Mouse (Mus musculus) brain, adult 2 months (tissue): Measurements from ENCODE around the gene Tmem54.

Source experiments
- DNase-seq: peaks from one replicate; pipeline ENCODE4 v3.0.0; 2011; ENCODE audit warnings: low read depth, low spot score

Tmem54 gene

DNA sequence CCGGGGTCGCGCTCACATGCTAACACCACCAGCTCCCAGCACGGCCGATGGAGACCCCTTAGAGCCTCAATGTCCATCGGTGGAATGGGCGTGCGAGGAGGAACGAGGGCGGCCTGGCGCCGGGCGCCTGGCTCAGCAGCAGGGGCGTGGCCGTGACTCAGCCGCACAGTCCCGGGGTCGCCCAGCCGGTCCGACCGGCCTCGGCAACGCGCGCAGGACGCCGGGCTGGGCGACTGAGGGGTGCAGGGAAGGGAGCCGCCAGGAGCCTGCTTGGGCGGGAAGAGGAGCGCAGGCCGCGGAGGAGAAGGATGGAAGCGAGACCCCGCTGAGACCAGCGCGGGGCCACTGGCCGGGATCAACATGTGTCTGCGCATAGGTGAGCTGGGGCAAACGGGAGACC is at the start of gene Tmem54:
Gene Tmem54, plus strand, starts transcription at position 193 of the 400 bp plus-strand sequence.
- no peak for DNase-seq

GRCm38 (mm10) chr4:129055562-129055961 is 49.8 kb upstream of the Tmem54 start:
- no peak for DNase-seq

DNA sequence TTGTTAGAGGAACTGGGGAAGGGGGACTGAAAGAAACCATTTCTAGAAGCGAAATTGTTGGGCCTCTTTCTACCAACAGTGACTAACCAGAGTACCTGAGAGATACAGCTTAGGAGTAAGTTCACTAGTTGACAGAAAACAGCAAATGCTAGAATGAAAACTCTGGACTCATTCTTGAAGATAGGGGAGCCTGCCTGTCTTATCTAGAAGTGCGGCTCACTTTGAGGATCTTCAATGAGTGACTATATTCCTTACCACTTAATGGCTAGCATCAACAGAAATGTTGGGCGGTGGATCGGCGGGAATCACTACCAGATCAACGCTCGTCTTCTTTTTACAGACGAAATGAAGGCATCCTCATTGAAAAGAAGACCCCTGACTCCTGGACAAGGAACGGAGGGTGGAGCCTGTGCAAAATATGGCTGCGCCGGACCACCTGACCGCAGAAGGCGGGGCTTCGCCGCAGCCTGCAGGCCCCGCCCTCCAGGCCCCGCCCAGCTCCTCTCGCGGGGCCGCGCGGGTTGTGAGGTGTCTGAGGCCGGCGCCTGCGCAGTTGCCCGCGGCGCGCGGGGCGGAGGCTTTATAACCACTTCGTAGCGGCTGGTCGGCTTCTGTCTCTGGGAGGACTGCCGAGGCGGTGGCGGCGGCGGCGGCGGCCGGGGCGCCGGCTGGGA is 47.7 kb upstream of the Tmem54 start:
- peak; percentile 97 for DNase-seq

DNA sequence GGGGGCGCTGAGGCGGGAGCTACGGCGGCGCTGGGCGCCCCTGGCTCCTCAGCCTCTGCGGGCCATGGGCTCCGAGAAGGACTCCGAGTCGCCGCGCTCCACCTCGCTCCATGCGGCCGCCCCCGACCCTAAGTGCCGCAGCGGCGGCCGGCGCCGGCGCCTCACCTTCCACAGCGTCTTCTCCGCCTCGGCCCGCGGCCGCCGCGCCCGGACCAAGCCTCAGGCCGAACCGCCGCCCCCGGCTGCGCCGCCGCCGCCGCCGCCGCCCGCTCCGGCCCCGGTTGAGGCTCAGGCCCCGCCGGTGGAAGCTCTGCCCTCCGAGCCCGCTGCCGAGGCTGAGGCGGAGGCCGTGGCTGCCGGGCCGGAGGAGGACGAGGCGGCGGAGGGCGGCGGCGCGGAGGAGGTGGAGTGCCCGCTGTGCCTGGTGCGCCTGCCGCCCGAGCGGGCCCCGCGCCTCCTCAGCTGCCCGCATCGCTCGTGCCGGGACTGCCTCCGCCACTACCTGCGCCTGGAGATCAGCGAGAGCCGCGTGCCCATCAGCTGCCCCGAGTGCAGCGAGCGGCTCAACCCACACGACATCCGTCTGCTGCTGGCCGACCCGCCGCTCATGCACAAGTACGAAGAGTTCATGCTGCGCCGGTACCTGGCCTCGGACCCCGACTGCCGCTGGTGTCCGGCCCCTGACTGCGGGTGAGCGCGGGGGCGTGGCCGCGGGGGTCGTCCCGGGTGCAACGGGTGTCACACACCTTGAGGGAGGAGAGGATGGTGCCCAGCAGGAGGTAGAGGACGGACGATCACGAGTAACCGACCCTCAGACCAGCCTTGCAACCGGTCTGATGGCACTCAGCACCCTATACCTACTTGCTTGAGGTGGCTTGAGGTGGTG is 46.9 kb upstream of the Tmem54 start, which contains the start of gene Rnf19b:
Gene Rnf19b, plus strand, starts transcription at position 65 of the 886 bp plus-strand sequence.
- peak; percentile 50 for DNase-seq

- peak; percentile 39 for DNase-seq
These were observed 46.2 kb upstream of the Tmem54 start for GRCm38 (mm10) chr4:129059125-129059551.

DNA sequence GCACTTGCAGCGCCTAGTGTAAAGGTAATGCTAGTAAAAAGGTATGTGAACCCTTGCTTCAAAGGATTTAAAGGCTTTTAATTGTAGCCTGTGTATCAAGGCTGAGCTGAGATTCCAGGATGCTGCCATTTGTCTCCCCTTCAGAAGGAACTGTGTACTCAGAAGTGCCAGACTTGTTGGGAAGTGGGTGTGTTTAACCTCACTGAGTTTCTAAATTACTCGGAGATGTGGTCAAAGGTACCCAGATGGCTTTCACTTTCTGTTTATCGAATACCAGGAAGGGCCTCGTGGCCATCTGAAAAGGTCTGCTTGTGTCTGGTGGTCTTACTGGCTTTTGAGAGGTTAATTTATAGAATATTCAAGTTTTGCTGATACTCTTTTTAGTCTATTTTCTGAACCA is 45.4 kb upstream of the Tmem54 start:
- DNase-seq, result no peak

DNA sequence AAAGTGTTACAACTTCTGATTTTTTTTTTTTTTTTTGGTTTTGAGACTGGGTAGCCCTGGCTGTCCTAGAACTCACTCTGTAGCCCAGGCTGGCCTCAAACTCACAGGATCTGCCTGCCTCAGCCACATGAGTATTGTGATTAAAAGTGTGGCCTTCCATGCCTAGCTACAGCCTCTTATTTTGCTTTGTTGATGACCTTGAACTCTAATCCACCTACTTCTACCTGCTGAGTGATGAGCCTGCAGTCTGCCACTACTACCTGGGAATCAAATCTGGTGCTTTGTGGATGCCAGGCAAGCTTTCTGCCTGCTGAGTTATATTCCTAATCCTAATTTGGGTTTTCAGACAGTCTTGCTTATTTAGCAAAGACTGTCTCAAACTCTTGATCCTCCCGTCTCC is 43.9 kb upstream of the Tmem54 start:
- DNase-seq, result peak; percentile 35

DNA sequence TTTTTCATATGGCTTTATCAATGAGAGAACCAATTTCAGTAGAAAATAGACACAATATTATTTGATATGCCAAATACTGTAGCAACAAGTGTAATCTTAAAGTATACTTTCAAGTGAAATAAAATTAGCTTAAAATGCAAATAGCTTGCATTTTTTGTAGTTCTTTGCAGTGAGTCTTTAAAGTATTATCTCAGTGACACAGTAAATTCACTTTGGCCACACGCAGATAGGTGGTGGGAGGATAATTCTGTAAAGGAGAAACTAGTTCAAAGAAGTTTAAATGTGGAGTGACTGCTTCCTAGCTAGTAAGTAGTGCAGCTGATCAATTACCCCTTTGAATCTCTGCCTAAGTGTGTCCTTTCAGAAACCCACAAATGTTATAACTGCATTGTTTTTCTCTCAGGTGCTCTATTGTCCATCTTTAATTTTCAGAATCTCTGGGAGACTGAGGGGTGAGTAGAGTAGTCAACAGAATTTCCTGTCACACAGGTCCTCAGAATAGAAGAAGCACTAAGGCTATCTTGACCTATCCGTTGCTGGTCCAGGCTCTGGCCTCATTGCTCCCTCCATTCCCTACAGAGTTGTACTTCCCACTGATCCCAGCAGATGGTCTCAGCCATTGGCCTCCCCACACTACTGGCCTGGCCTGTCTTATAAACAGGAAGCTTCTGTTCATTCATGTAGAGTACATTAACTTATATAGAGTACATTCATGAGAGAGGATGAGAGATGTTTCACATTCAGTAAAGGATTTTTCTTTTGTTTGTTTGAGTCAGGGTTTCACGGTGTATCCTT is 42.9 kb upstream of the Tmem54 start:
- peak; percentile 74 for DNase-seq

DNA sequence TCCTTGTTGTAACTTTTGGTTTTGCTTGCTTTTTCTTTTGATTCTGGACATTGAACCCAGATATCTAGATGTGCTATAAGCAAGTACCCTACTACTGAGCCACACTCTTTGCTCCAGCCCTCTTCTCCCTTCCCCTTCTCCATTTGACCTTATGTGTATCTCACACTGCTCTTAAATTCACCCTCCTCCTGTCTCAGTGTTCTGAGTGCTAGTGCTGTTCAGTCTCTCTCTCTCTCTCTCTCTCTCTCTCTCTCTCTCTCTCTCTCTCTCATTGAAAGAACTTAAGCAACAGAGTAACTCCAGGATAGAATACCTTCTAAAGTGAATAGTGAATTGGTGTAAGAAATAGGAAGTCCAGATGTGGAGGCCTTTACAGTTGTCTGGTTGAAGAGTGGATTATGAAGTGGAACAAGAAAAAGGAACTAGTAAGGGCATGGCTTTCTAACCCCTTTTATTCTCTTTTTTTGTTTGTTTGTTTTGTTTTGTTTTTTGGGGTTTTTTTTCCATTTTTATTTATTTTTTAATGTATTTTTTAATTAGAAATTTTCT is 39.6 kb upstream of the Tmem54 start:
- DNase-seq, result no peak

- peak; percentile 36 for DNase-seq
These were observed 37.5 kb upstream of the Tmem54 start for GRCm38 (mm10) chr4:129067638-129068415.

DNA sequence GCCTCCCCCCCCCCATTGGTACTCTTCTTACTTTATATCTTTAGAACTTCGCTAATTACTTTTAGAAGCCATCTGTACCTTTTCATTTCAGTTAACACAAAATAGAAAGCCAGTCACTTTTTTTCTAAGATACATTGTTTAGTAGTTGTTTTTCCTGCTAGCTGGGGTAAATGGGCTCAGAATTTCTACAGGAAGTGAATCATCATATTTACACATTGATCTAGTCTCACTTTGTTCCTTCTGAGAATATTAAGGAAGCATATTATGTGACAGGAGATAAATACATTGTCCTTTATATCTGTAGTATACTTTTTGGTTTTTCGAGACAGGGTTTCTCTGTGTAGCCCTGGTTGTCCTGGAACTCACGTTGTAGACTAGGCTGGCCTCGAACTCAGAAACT is 36.5 kb upstream of the Tmem54 start:
- no peak for DNase-seq

GRCm38 (mm10) chr4:129079126-129079525 is 26.2 kb upstream of the Tmem54 start:
- no peak for DNase-seq

DNA sequence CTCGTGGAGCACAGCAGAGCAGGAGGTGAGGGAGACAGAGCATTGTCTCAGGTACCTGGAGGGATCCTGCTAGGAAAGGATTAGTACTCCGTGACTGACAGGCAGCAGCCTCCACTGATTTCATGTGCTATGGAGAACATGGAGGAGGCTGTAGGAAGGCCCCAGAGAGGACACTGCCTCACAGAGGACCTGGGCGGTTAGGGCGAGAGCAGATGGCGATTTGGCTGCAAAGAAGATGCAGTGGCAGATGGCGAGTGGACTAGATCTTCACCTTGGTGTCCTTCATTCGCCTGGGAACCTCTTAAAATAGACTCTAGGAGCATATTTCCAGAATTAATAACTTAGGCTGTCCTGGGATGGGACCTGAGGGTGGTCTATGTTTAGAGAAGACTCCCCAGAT is 24.3 kb upstream of the Tmem54 start:
- peak; percentile 98 for DNase-seq

- peak; percentile 84 for DNase-seq
These were observed 23.8 kb upstream of the Tmem54 start for GRCm38 (mm10) chr4:129081512-129081911.

DNA sequence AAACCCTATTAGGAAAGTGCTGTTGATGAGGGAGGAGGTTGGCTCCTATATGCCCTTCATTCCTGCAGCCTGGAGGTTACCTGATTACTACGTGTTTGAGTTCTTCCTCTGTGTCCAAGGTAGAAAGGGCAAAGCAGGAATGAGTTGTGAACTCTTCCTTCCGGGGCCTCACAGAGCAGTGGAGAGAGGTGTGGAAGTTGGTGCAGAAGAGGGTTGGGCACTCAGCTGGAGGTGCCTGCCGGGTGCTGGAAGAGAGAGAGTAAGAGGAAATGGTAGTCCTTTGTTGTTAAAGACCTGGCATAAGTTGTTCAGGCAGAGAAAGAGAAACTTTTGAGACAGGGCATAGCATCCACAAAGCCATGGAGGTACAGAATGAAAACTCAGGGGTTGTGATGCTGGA is 23.4 kb upstream of the Tmem54 start:
- DNase-seq, result no peak

DNA sequence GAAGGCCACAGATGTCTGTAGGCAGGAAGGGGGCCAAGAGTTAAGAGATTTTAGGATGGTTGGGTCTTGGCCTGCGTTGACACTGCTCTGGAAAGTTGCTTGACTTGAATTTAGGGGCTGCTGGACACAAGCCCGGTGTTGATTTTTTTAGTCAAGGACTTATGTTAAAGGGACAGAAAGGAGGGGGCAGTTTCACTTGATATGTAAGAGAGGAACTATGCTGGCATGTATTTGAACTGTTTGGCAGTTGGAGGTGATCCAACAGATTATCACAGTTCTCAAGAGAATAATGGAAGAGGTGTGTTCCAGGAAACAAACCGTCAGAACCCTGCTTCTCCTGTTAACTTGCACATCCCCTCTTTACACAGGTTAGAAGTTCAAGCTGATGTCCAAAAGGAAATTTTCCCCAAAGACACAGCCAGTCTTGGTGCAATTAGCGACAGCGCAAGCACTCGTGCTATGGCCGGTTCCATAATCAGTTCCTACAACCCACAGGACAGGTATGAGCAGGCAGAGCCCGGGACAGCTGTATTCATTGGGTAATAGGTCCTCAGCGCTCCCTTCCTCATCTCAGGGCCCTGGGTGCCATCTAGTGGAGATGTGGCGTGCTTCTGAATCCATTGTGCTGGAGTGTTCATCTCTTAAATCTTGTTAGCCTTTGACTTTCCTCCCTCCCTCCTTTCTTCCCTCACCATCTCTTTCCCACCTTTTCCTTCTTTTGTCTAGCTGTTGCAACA is 22.8 kb upstream of the Tmem54 start:
- DNase-seq, result peak; percentile 93

DNA sequence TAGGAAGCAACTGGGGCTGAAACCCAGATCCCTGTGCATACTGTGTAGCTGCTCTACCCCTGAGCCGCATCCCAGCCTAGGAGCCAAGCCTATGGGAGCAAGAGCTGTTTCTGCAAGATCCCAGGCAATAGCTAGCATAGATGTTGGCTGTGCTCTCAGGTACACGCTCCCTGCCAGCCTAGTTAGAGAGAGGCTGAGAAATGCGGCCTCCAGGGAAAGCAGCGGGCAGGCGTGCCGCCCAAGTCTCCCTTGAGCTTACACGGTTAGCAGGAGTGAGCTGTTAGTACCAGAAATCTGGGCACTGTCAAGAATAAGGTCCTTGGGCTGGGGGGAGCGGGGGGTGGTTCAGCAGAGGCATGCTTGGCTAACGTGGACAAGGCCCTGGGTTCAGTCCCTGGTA is 20.5 kb upstream of the Tmem54 start:
- no peak for DNase-seq

- DNase-seq, result peak; percentile 86
These were observed 19.3 kb upstream of the Tmem54 start for GRCm38 (mm10) chr4:129086078-129086477.

GRCm38 (mm10) chr4:129087850-129088249 is 17.5 kb upstream of the Tmem54 start:
- no peak for DNase-seq

- DNase-seq, result peak; percentile 56
These were observed 10.1 kb upstream of the Tmem54 start for GRCm38 (mm10) chr4:129095276-129095675.
